Mouse (Mus musculus) cortical plate, adult 2 months (tissue): Measurements from ENCODE around the gene Rasgef1c.

Experiments used
- CTCF ChIP-seq: fragments of 200-500 bp; IDR thresholded peaks from 2 replicates; pipeline ENCODE4 v1.5.1; 2011; ENCODE audit warnings: mild to moderate bottlenecking, control low read depth, low read length; ENCODE audit not compliant: insufficient read depth; ENCODE audit errors: extremely low read depth
- POLR2A ChIP-seq: fragments of 200-500 bp; IDR thresholded peaks from 2 replicates; pipeline ENCODE4 v1.6.1; 2011; ENCODE audit warnings: mild to moderate bottlenecking, low read length, control low read depth; ENCODE audit not compliant: insufficient read depth; ENCODE audit errors: extremely low read depth

GRCm38 (mm10) chr11:50028416-50028815, 126.8 kb downstream of the Rasgef1c start:
- TF ChIP-seq CTCF (no peak), POLR2A (no peak)
